Mouse (Mus musculus) olfactory bulb, adult 2 months (tissue): ENCODE measurements around the gene Bivm.

ENCODE experiments used
- CTCF ChIP-seq: fragments of 200-500 bp; IDR thresholded peaks from 2 replicates; pipeline ENCODE4 v1.5.1; 2012; ENCODE audit warnings: low read depth, mild to moderate bottlenecking, low read length, moderate library complexity; ENCODE audit not compliant: insufficient read depth
- POLR2A ChIP-seq: fragments of 200-500 bp; IDR thresholded peaks from 2 replicates; pipeline ENCODE4 v1.6.1; 2012; ENCODE audit warnings: mild to moderate bottlenecking, low read depth, low read length, moderate library complexity; ENCODE audit not compliant: insufficient read depth

- TF ChIP-seq POLR2A: no peak
- no peak; the same call in 1 of the 2 replicates for TF ChIP-seq CTCF
Measured at GRCm38 (mm10) chr1:44120074-44120406, 1.3 kb downstream of the Bivm start.
